Mouse (Mus musculus) layer of hippocampus, adult 18-20 months (tissue): ENCODE data around the gene Tacc2. TPM values are rescaled to one million over a fixed set of nuclear protein-coding genes. Genes with fewer than 3 reads are reported as not detected.
"Not testable (repeated sequence)": the region's sequence is repeated elsewhere in the genome, so short reads cannot be mapped to it uniquely, and the experiment has no call there.

Experiments
- DNase-seq, 2 experiments: peaks; one replicate each; pipeline ENCODE4 v3.0.0; 2022; ENCODE audit warnings: low spot score in 2 of 2
- total RNA-seq, 2 experiments: library from RNA; stranded (reverse); gene quantifications; 2 replicates each; pipeline ENCODE4 v1.2.3; 2021

The Tacc2 gene
- total RNA-seq, 2 experiments from 2014 or later, result 73.8 to 77.5 TPM

GRCm38 (mm10) chr7:130570472-130570871 is 6.8 kb upstream of the Tacc2 start:
- DNase-seq, result no peak

- no peak for DNase-seq
Measured at GRCm38 (mm10) chr7:130572821-130573220, 4.4 kb upstream of the Tacc2 start, which contains the start of gene Nsmce4a. Nsmce4a (minus strand) TSS chr7:130573118.

- no peak for DNase-seq
Measured at GRCm38 (mm10) chr7:130573746-130574145, 3.5 kb upstream of the Tacc2 start.

- no peak for DNase-seq
Measured at GRCm38 (mm10) chr7:130574211-130574991, 2.8 kb upstream of the Tacc2 start.

GRCm38 (mm10) chr7:130576981-130577380 is 257 bp upstream of the Tacc2 start:
- DNase-seq, result peak in 1 of 2 experiments; percentile 24

- no peak for DNase-seq
Measured at GRCm38 (mm10) chr7:130578066-130578465, 828 bp downstream of the Tacc2 start.

- no peak for DNase-seq
Measured at GRCm38 (mm10) chr7:130578607-130579006, 1.4 kb downstream of the Tacc2 start.

GRCm38 (mm10) chr7:130586521-130587072 is 9.4 kb downstream of the Tacc2 start:
- DNase-seq, result no peak

GRCm38 (mm10) chr7:130590081-130590828 is 13.0 kb downstream of the Tacc2 start:
- peak; percentile 47 to 79 for DNase-seq

- no peak for DNase-seq
Measured at GRCm38 (mm10) chr7:130590845-130591437, 13.7 kb downstream of the Tacc2 start.

GRCm38 (mm10) chr7:130592975-130593374 is 15.7 kb downstream of the Tacc2 start:
- DNase-seq, result not testable (repeated sequence)

- not testable (repeated sequence) for DNase-seq
Measured at GRCm38 (mm10) chr7:130593375-130594239, 16.4 kb downstream of the Tacc2 start.

GRCm38 (mm10) chr7:130596079-130596855 is 19.0 kb downstream of the Tacc2 start:
- DNase-seq, result not testable (repeated sequence)

- DNase-seq, result no peak
Measured at GRCm38 (mm10) chr7:130597546-130597945, 20.3 kb downstream of the Tacc2 start.

- DNase-seq, result no peak
Measured at GRCm38 (mm10) chr7:130600074-130600473, 22.8 kb downstream of the Tacc2 start.

GRCm38 (mm10) chr7:130600546-130600945 is 23.3 kb downstream of the Tacc2 start:
- no peak for DNase-seq

- DNase-seq, result no peak
Measured at GRCm38 (mm10) chr7:130602804-130603203, 25.6 kb downstream of the Tacc2 start.

- peak; percentile 73 to 87 for DNase-seq
Measured at GRCm38 (mm10) chr7:130603556-130603955, 26.3 kb downstream of the Tacc2 start.

GRCm38 (mm10) chr7:130604390-130604789 is 27.2 kb downstream of the Tacc2 start:
- peak; percentile 32 to 66 for DNase-seq

GRCm38 (mm10) chr7:130605111-130605510 is 27.9 kb downstream of the Tacc2 start:
- no peak for DNase-seq
